Mouse (Mus musculus): ENCODE measurements around the gene Galnt18. TPM values are rescaled to one million over a fixed set of nuclear protein-coding genes. Genes with fewer than 3 reads are reported as not detected.

Gene Galnt18
- total RNA-seq, 1 experiment, result 0.89 TPM

- in situ Hi-C loops (cut with MboI; ENCODE audit: low sequenced_read_pairs in 2 of 2, unreplicated experiment in 2 of 2), result no loop called here
- H3K4me1 ChIP-seq (ENCODE audit: control insufficient read depth in 2 of 2, insufficient read depth in 2 of 2, low read length in 2 of 2, poor library complexity in 1 of 2), result peaks cover 0 to 3% of the 10 kb centered on the region in 2 experiments; a peak in 1 of 4 replicates
- no peak overlapping the region for H3K9ac ChIP-seq (ENCODE audit: insufficient read depth, low read depth, low read length, poor library complexity, severe bottlenecking)
- no peaks in the 10 kb centered on the region for H3K36me3 ChIP-seq (ENCODE audit: control insufficient read depth, insufficient read depth, low read length, poor library complexity, severe bottlenecking)
- TF ChIP-seq ZC3H11A (IDR thresholded peaks at IDR 0.05; ENCODE audit: borderline replicate concordance, low read depth, low read length) (no peak), HCFC1 (IDR thresholded peaks at IDR 0.05; ENCODE audit: borderline replicate concordance, insufficient read depth, low read length) (no peak), CHD2 (IDR thresholded peaks at IDR 0.05; ENCODE audit: low read depth, low read length) (no peak), ZNF384 (IDR thresholded peaks at IDR 0.05; ENCODE audit: low read depth, low read length) (no peak), MAFK (IDR thresholded peaks at IDR 0.05; ENCODE audit: insufficient read depth, low read depth, low read length) (no peak)
- no peak for DNase-seq (ENCODE audit: low read depth, low spot score)
- no peak overlapping the region for H3K4me3 ChIP-seq (ENCODE audit: insufficient read depth in 1 of 2, low read depth in 1 of 2, low read length in 2 of 2, poor library complexity in 1 of 2, severe bottlenecking in 1 of 2)
- H3K27ac ChIP-seq (ENCODE audit: insufficient read depth, low read depth, low read length, poor library complexity, severe bottlenecking), result no peak overlapping the region
- H3K9me3 ChIP-seq (ENCODE audit: control insufficient read depth, insufficient read depth, low read depth, low read length), result no peaks in the 10 kb centered on the region
Measured at GRCm38 (mm10) chr7:111738456-111739370, 41.1 kb downstream of the Galnt18 start.

GRCm38 (mm10) chr7:111737426-111737825 lies 42.4 kb downstream of the Galnt18 start:
- Histone ChIP-seq H3K9me3 (ENCODE audit: control insufficient read depth, insufficient read depth, low read depth, low read length) (no peaks in the 10 kb centered on the region), H3K36me3 (ENCODE audit: control insufficient read depth, insufficient read depth, low read length, poor library complexity, severe bottlenecking) (no peaks in the 10 kb centered on the region), H3K4me3 (ENCODE audit: insufficient read depth in 1 of 2, low read depth in 1 of 2, low read length in 2 of 2, poor library complexity in 1 of 2, severe bottlenecking in 1 of 2) (no peak overlapping the region), H3K27ac (ENCODE audit: insufficient read depth, low read depth, low read length, poor library complexity, severe bottlenecking) (no peak overlapping the region), H3K9ac (ENCODE audit: insufficient read depth, low read depth, low read length, poor library complexity, severe bottlenecking) (no peak overlapping the region), H3K4me1 (ENCODE audit: control insufficient read depth in 2 of 2, insufficient read depth in 2 of 2, low read length in 2 of 2, poor library complexity in 1 of 2) (no peaks in the 10 kb centered on the region)
- TF ChIP-seq HCFC1 (IDR thresholded peaks at IDR 0.05; ENCODE audit: borderline replicate concordance, insufficient read depth, low read length) (no peak), MAFK (IDR thresholded peaks at IDR 0.05; ENCODE audit: insufficient read depth, low read depth, low read length) (no peak), ZC3H11A (IDR thresholded peaks at IDR 0.05; ENCODE audit: borderline replicate concordance, low read depth, low read length) (no peak), ZNF384 (IDR thresholded peaks at IDR 0.05; ENCODE audit: low read depth, low read length) (no peak), CHD2 (IDR thresholded peaks at IDR 0.05; ENCODE audit: low read depth, low read length) (no peak)
- in situ Hi-C loops (cut with MboI; ENCODE audit: low sequenced_read_pairs in 2 of 2, unreplicated experiment in 2 of 2), result no loop called here
- no peak for DNase-seq (ENCODE audit: low read depth, low spot score)

GRCm38 (mm10) chr7:111736365-111736764 lies 43.4 kb downstream of the Galnt18 start:
- no peak overlapping the region for H3K27ac ChIP-seq (ENCODE audit: insufficient read depth, low read depth, low read length, poor library complexity, severe bottlenecking)
- no peaks in the 10 kb centered on the region for H3K4me1 ChIP-seq (ENCODE audit: control insufficient read depth in 2 of 2, insufficient read depth in 2 of 2, low read length in 2 of 2, poor library complexity in 1 of 2)
- no peaks in the 10 kb centered on the region for H3K36me3 ChIP-seq (ENCODE audit: control insufficient read depth, insufficient read depth, low read length, poor library complexity, severe bottlenecking)
- H3K4me3 ChIP-seq (ENCODE audit: insufficient read depth in 1 of 2, low read depth in 1 of 2, low read length in 2 of 2, poor library complexity in 1 of 2, severe bottlenecking in 1 of 2), result no peak overlapping the region
- in situ Hi-C loops (cut with MboI; ENCODE audit: low sequenced_read_pairs in 2 of 2, unreplicated experiment in 2 of 2), result no loop called here
- TF ChIP-seq ZNF384 (IDR thresholded peaks at IDR 0.05; ENCODE audit: low read depth, low read length) (no peak), HCFC1 (IDR thresholded peaks at IDR 0.05; ENCODE audit: borderline replicate concordance, insufficient read depth, low read length) (no peak), MAFK (IDR thresholded peaks at IDR 0.05; ENCODE audit: insufficient read depth, low read depth, low read length) (no peak), CHD2 (IDR thresholded peaks at IDR 0.05; ENCODE audit: low read depth, low read length) (no peak), ZC3H11A (IDR thresholded peaks at IDR 0.05; ENCODE audit: borderline replicate concordance, low read depth, low read length) (no peak)
- DNase-seq (ENCODE audit: low read depth, low spot score), result no peak
- no peak overlapping the region for H3K9ac ChIP-seq (ENCODE audit: insufficient read depth, low read depth, low read length, poor library complexity, severe bottlenecking)
- H3K9me3 ChIP-seq (ENCODE audit: control insufficient read depth, insufficient read depth, low read depth, low read length), result no peaks in the 10 kb centered on the region

- no peak for TF ChIP-seq ZC3H11A (IDR thresholded peaks at IDR 0.05; ENCODE audit: borderline replicate concordance, low read depth, low read length)
- no peak for TF ChIP-seq MAFK (IDR thresholded peaks at IDR 0.05; ENCODE audit: insufficient read depth, low read depth, low read length)
- no peak for TF ChIP-seq ZNF384 (IDR thresholded peaks at IDR 0.05; ENCODE audit: low read depth, low read length)
- no peak for TF ChIP-seq CHD2 (IDR thresholded peaks at IDR 0.05; ENCODE audit: low read depth, low read length)
- TF ChIP-seq HCFC1 (IDR thresholded peaks at IDR 0.05; ENCODE audit: borderline replicate concordance, insufficient read depth, low read length), result no peak
- no peak overlapping the region for H3K27ac ChIP-seq (ENCODE audit: insufficient read depth, low read depth, low read length, poor library complexity, severe bottlenecking)
- H3K36me3 ChIP-seq (ENCODE audit: control insufficient read depth, insufficient read depth, low read length, poor library complexity, severe bottlenecking), result no peaks in the 10 kb centered on the region
- H3K4me3 ChIP-seq (ENCODE audit: insufficient read depth in 1 of 2, low read depth in 1 of 2, low read length in 2 of 2, poor library complexity in 1 of 2, severe bottlenecking in 1 of 2), result no peak overlapping the region
- no peak overlapping the region for H3K9ac ChIP-seq (ENCODE audit: insufficient read depth, low read depth, low read length, poor library complexity, severe bottlenecking)
- DNase-seq (ENCODE audit: low read depth, low spot score), result no peak
- no peaks in the 10 kb centered on the region for H3K9me3 ChIP-seq (ENCODE audit: control insufficient read depth, insufficient read depth, low read depth, low read length)
- no peaks in the 10 kb centered on the region for H3K4me1 ChIP-seq (ENCODE audit: control insufficient read depth in 2 of 2, insufficient read depth in 2 of 2, low read length in 2 of 2, poor library complexity in 1 of 2)
- in situ Hi-C loops (cut with MboI; ENCODE audit: low sequenced_read_pairs in 2 of 2, unreplicated experiment in 2 of 2), result no loop called here
Measured at GRCm38 (mm10) chr7:111730346-111731269, 49.2 kb downstream of the Galnt18 start.

Data from ES-E14 (cell line).